Mouse (Mus musculus) liver, adult 2 months (tissue): ENCODE data around the gene Jak1. TPM values are rescaled to one million over a fixed set of nuclear protein-coding genes. Genes with fewer than 3 reads are reported as not detected.

ENCODE experiments used
- DNase-seq: peaks from one replicate; pipeline ENCODE4 v3.0.0-alpha.2; 2011; ENCODE audit warnings: low read depth, low spot score; ENCODE audit errors: extremely low read depth
- H3K27ac ChIP-seq: fragments of 200-500 bp; replicated peaks from 2 replicates; pipeline ENCODE4 v1.5.1; 2012; ENCODE audit warnings: low read depth, mild to moderate bottlenecking, control low read depth, inconsistent platforms, low read length; ENCODE audit not compliant: insufficient read depth
- H3K27me3 ChIP-seq: fragments of 200-500 bp; 2 replicates; pipeline ENCODE4 v1.6.1; 2012; ENCODE audit warnings: mild to moderate bottlenecking, moderate library complexity, low read length, inconsistent platforms; ENCODE audit not compliant: control insufficient read depth, insufficient read depth
- H3K36me3 ChIP-seq: fragments of 200-500 bp; 2 replicates; pipeline ENCODE4 v1.6.1; 2012; ENCODE audit warnings: low read length, inconsistent platforms; ENCODE audit not compliant: control insufficient read depth, insufficient read depth
- H3K4me1 ChIP-seq: fragments of 200-500 bp; 2 replicates; pipeline ENCODE4 v1.6.1; 2011; ENCODE audit warnings: low read length; ENCODE audit not compliant: control insufficient read depth, insufficient read depth
- H3K4me3 ChIP-seq: fragments of 200-500 bp; 2 replicates; pipeline ENCODE4 v1.5.1; 2011; ENCODE audit warnings: low read depth, mild to moderate bottlenecking, control low read depth, low read length, moderate library complexity; ENCODE audit not compliant: insufficient read depth
- H3K79me2 ChIP-seq: fragments of 200-500 bp; 2 replicates; pipeline ENCODE4 v1.6.1; 2012; ENCODE audit warnings: inconsistent platforms, mild to moderate bottlenecking, low read length, moderate library complexity; ENCODE audit not compliant: control insufficient read depth, insufficient read depth
- H3K9ac ChIP-seq: fragments of 200-500 bp; 2 replicates; pipeline ENCODE4 v1.6.1; 2012; ENCODE audit warnings: low read depth, mild to moderate bottlenecking, control low read depth, inconsistent platforms, low read length
- CTCF ChIP-seq: fragments of 200-500 bp; IDR thresholded peaks from 2 replicates; pipeline ENCODE4 v1.5.1; 2011; ENCODE audit warnings: low read depth, low read length, control low read depth
- POLR2A ChIP-seq: fragments of 200-500 bp; IDR thresholded peaks from 2 replicates; pipeline ENCODE4 v1.6.1; 2011; ENCODE audit warnings: low read length, control low read depth; ENCODE audit not compliant: insufficient read depth; ENCODE audit errors: extremely low read depth
- WGBS: fragments of 180-500 bp; shearing (Covaris S2); methylation state at CpG from one replicate; pipeline ENCODE4 v1.1.7; 2018; 5-methylcytosine and 5-hydroxymethylcytosine counted together
- polyA plus RNA-seq: library from polyadenylated mRNA; depleted of rRNA; stranded (reverse); fragments of >200 nt; gene quantifications from 2 replicates; pipeline ENCODE4 v1.2.3, GENCODE M21; 2012
- total RNA-seq: library from RNA; depleted of rRNA; stranded (reverse); fragments of >200 nt; gene quantifications from 2 replicates; pipeline ENCODE4 v1.2.3, GENCODE M21; 2014

The Jak1 gene
- total and polyA plus RNA-seq, 2 experiments: 21.7 to 67.1 TPM

DNA sequence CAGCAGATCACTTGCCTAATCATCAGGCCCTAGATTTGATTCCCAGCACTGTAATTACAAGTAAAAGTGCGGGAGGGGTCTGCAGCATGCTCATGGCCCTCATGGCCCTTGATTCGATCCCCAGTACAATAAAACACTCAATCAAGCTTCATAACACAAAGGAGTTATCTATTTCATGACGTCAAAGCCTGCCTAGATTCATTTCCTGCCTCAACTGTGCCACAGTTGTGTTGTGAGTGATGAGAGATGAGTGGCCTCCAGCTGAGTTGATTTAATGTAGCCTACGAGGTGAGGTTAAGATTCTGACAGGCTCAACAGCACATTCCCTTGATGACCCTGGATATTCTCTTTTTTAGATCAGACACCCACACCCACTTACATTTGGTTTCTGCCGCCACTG lies 86.0 kb downstream of the Jak1 start:
- no peak overlapping the region for H3K9ac ChIP-seq
- no peak for DNase-seq
- TF ChIP-seq POLR2A: no peak
- peaks cover 3% of the 10 kb centered on the region; the same call in 1 of the 2 replicates for H3K79me2 ChIP-seq
- no peaks in the 10 kb centered on the region for H3K27me3 ChIP-seq
- 85% methylated on average over 5 of the region's 5 CpGs for WGBS
- H3K27ac ChIP-seq: 0 out of 2 replicates have a peak overlapping the region, but pooled peaks have one; percentile 16
- peaks cover 13% of the 10 kb centered on the region; the same call in 1 of the 2 replicates for H3K4me1 ChIP-seq
- peaks cover 80% of the 10 kb centered on the region for H3K36me3 ChIP-seq
- no peak overlapping the region for H3K4me3 ChIP-seq

DNA sequence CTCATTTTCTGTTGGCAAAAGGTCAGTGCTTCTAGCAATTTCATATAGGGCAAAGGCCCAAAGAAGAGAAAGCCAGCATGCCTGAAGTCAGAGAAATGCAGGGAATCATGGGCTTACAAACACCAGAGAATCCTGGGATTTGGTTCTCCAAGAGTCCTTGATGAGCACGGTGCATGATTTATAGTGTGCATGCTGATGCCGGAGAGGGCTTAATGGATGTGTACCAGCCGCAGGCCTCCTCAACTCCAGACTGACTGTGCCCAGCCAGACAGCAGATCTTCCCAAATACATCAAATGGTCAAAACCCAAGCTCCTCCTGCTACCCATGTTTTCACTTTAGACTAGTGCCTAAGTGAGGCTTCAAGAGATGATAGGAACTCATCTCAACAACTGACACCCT lies 87.3 kb downstream of the Jak1 start:
- H3K9ac ChIP-seq: no peak overlapping the region
- peaks cover 12% of the 10 kb centered on the region; the same call in 1 of the 2 replicates for H3K4me1 ChIP-seq
- no peak overlapping the region for H3K4me3 ChIP-seq
- DNase-seq: no peak
- peak overlapping the region; percentile 62 for H3K27ac ChIP-seq
- H3K27me3 ChIP-seq: no peaks in the 10 kb centered on the region
- 75% methylated on average over 3 of the region's 3 CpGs for WGBS
- H3K79me2 ChIP-seq: peaks cover 3% of the 10 kb centered on the region; the same call in 1 of the 2 replicates
- H3K36me3 ChIP-seq: peaks cover 81% of the 10 kb centered on the region
- no peak for TF ChIP-seq CTCF
- TF ChIP-seq POLR2A: no peak

DNA sequence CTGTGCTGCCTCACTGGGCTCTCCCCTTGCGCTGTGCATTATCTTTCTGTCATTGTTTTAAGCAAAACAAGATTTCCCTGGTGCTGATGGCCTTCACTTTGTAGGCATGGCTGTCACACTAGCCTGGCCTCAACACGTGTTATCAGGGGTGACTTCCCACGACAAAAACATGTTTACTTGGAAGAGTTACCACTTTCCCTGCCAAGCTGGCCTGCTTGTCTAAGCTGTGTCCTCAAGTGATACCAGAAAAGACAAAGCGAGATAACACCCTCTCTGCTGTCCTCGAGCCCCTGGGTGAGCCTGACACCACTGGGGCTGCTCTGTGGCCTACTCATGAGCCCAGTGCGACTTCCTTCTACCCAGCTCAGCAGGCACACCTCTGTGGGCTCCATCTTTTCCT lies 89.0 kb downstream of the Jak1 start:
- Histone ChIP-seq H3K27ac (peak overlapping the region; percentile 65), H3K79me2 (no peaks in the 10 kb centered on the region; the same call in 1 of the 2 replicates), H3K4me1 (peaks cover 12% of the 10 kb centered on the region; the same call in 1 of the 2 replicates), H3K9ac (no peak overlapping the region), H3K4me3 (no peak overlapping the region), H3K27me3 (no peaks in the 10 kb centered on the region), H3K36me3 (peaks cover 80% of the 10 kb centered on the region)
- WGBS: 14% methylated on average over 6 of the region's 6 CpGs
- peak; percentile 78 for DNase-seq
- TF ChIP-seq POLR2A: no peak
- no peak for TF ChIP-seq CTCF

DNA sequence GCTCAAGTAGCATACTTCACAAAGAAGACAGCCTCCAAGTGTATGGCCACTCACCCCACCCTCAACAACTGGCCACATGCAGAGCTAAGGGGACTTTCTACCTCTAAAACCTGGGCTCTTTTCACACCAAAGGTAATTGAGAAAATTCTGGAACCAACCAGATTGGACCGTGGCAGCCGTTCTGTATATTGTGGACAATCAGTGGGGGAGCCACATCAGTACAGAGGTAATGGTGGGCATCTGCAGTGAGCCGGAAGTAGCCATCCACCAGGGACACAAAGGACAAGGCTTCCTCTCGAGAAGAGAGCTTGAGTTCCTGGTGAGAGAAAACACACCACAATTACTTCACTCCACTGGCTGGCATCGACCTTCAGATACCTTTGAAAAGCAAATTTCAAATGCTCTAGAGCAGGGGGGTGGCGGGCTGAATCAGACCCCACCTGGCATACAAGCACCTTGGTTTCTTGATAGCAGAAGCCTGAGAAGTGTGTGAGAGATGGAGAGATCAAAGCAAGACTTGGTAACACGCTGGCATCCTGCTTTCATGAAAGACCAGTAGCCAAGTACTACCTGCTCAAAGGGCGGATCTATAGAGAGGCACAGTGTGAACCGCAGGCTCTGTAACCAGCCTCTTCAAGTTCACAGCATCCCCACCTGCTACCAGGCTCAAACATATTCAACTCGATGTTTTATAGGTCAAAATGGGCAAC lies 90.0 kb downstream of the Jak1 start:
- H3K4me3 ChIP-seq: no peak overlapping the region
- peaks cover 78% of the 10 kb centered on the region for H3K36me3 ChIP-seq
- H3K4me1 ChIP-seq: peaks cover 12% of the 10 kb centered on the region; the same call in 1 of the 2 replicates
- H3K27me3 ChIP-seq: no peaks in the 10 kb centered on the region
- TF ChIP-seq CTCF: no peak
- H3K79me2 ChIP-seq: no peaks in the 10 kb centered on the region; the same call in 1 of the 2 replicates
- H3K27ac ChIP-seq: 0 out of 2 replicates have a peak overlapping the region, but pooled peaks have one; percentile 41
- 88% methylated on average over 10 of the region's 10 CpGs for WGBS
- DNase-seq: no peak
- H3K9ac ChIP-seq: no peak overlapping the region

DNA sequence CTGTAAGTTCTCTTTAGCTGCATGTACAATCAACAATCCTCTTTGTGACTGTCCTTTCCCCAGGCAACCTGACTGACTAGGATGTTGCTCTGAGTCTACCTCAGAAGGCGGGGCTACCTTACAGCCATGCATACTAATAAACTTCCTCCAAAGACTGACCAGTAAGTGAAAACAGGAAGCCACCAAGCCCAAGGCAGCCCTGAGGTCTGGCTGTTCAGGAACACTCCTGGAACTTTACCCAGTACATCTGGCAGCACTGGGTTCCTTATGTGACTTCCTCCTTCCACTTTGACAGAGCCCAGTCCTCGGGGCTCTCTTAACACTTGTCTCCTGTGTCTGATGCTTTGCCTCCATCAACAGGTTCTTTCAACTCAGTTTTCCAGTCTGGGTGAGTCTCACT lies 92.3 kb downstream of the Jak1 start:
- Histone ChIP-seq H3K9ac (no peak overlapping the region), H3K4me1 (peaks cover 10% of the 10 kb centered on the region; the same call in 1 of the 2 replicates), H3K27me3 (no peaks in the 10 kb centered on the region), H3K27ac (0 out of 2 replicates have a peak overlapping the region, but pooled peaks have one; percentile 49), H3K79me2 (no peaks in the 10 kb centered on the region; the same call in 1 of the 2 replicates), H3K4me3 (no peak overlapping the region), H3K36me3 (peaks cover 71% of the 10 kb centered on the region)
- DNase-seq: peak; percentile 44
- WGBS: 75% methylated on average over 2 of the region's 2 CpGs
- TF ChIP-seq CTCF: no peak
- TF ChIP-seq POLR2A: no peak

DNA sequence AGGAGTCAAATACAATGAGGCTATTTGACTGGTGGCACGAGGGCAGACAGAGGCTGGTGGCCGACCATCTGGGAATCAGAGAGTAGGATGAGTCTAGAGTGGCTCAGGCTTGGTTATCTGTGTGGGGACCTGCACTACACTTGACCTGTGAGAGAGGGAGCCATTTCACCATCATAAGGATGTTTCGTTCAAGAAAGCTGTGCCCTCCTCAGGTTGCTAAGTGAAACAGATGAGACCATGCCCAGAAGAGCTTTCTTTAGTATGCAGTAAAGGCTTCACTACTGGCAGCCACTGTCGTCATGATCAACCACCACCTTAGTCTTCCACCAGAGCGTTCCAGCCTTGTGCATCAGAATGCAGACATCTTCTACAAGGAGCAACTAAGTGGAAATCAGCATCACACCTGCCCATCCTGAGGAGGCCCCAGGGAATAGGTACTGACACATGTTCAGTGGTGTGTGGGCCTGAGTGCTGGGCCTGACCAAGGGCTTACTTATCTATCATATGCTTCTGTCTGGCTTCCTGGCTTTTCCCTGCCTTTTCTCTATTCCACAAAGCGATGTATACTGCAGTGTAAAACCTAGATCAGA lies 96.8 kb downstream of the Jak1 start:
- peak; percentile 47 for DNase-seq
- H3K9ac ChIP-seq: no peak overlapping the region
- no peaks in the 10 kb centered on the region for H3K27me3 ChIP-seq
- H3K36me3 ChIP-seq: peaks cover 75% of the 10 kb centered on the region
- no peaks in the 10 kb centered on the region for H3K4me1 ChIP-seq
- no peak overlapping the region for H3K4me3 ChIP-seq
- WGBS: 59% methylated on average over 6 of the region's 6 CpGs
- no peaks in the 10 kb centered on the region; the same call in 1 of the 2 replicates for H3K79me2 ChIP-seq
- no peak overlapping the region for H3K27ac ChIP-seq
- TF ChIP-seq POLR2A: no peak
- TF ChIP-seq CTCF: peak; percentile 53
